Mouse (Mus musculus) kidney, adult 2 months (tissue): ENCODE data around the gene Map4k3. TPM values are rescaled to one million over a fixed set of nuclear protein-coding genes. Genes with fewer than 3 reads are reported as not detected.
A peak's percentile ranks its signal among the peaks of the same experiment; 100 is the strongest.
"Not testable (repeated sequence)": the region's sequence is repeated elsewhere in the genome, so short reads cannot be mapped to it uniquely, and the experiment has no call there.

ENCODE experiments used
- DNase-seq: peaks from one replicate; pipeline ENCODE4 v3.0.0; 2021
- H3K27ac ChIP-seq: fragments of 200-500 bp; 2 replicates; pipeline ENCODE4 v1.5.1; 2012; ENCODE audit warnings: low read depth, low read length, control low read depth, inconsistent platforms; ENCODE audit not compliant: insufficient read depth
- H3K27me3 ChIP-seq: fragments of 200-500 bp; replicated peaks from 2 replicates; pipeline ENCODE4 v1.6.1; 2012; ENCODE audit warnings: mild to moderate bottlenecking, moderate library complexity, low read length, inconsistent platforms; ENCODE audit not compliant: control insufficient read depth, insufficient read depth
- H3K36me3 ChIP-seq: fragments of 200-500 bp; 2 replicates; pipeline ENCODE4 v1.6.1; 2012; ENCODE audit warnings: mild to moderate bottlenecking, moderate library complexity, low read length, inconsistent platforms; ENCODE audit not compliant: control insufficient read depth, insufficient read depth
- H3K4me1 ChIP-seq: fragments of 200-500 bp; 2 replicates; pipeline ENCODE4 v1.6.1; 2011; ENCODE audit warnings: low read length; ENCODE audit not compliant: control insufficient read depth, insufficient read depth
- H3K4me3 ChIP-seq: fragments of 200-500 bp; 2 replicates; pipeline ENCODE4 v1.5.1; 2011; ENCODE audit warnings: mild to moderate bottlenecking, low read depth, low read length, control low read depth; ENCODE audit not compliant: insufficient read depth
- CTCF ChIP-seq: fragments of 200-500 bp; conservative IDR thresholded peaks from 2 replicates; pipeline ENCODE4 v1.5.1; 2011; ENCODE audit warnings: low read depth, mild to moderate bottlenecking, control low read depth, low read length, moderate library complexity, mixed read lengths; ENCODE audit not compliant: insufficient read depth, insufficient read length
- POLR2A ChIP-seq: fragments of 200-500 bp; IDR thresholded peaks from one replicate; pipeline ENCODE4 v1.6.1; 2011; ENCODE audit warnings: low read depth, low read length, control low read depth
- WGBS: fragments of 180-500 bp; shearing (Covaris S2); methylation state at CpG from one replicate; pipeline ENCODE4 v1.1.7; 2018; 5-methylcytosine and 5-hydroxymethylcytosine counted together
- polyA plus RNA-seq: library from polyadenylated mRNA; depleted of rRNA; stranded (reverse); fragments of >200 nt; gene quantifications from 2 replicates; pipeline ENCODE4 v1.2.3, GENCODE M21; 2012

Map4k3 gene
- polyA plus RNA-seq, 1 experiment = 19.4 TPM

GRCm38 (mm10) chr17:80752466-80752865 is 24.2 kb upstream of the Map4k3 start:
- no peaks in the 10 kb centered on the region for H3K36me3 ChIP-seq
- no peak overlapping the region for H3K27ac ChIP-seq
- H3K4me3 ChIP-seq = no peak overlapping the region
- WGBS = 48% methylated on average over 1 of the region's 1 CpGs
- DNase-seq = no peak
- peaks cover 16% of the 10 kb centered on the region for H3K4me1 ChIP-seq
- TF ChIP-seq POLR2A (no peak), CTCF (no peak)
- H3K27me3 ChIP-seq = no peaks in the 10 kb centered on the region

DNA sequence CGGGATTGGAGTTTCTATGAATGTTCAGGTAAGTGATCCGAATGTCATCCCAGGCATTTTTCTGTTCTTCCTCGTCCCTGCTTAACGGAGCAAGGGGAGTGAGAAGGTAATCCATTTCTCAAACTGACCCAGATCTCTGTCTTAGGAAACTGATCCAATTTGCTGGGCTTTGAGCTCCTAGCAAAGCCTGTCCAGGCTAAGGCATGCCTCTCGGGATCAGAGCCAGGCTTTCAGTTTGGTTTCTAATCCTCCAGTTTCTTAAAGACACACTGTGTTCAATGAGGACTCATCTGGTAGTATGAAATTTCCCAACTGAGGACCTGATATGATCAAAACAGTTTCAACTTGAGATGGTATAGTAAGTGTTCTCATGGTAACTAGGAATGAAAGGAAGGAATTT is 11.1 kb upstream of the Map4k3 start:
- DNase-seq = no peak
- 81% methylated on average over 5 of the region's 5 CpGs for WGBS
- H3K27me3 ChIP-seq = no peaks in the 10 kb centered on the region
- no peaks in the 10 kb centered on the region for H3K4me1 ChIP-seq
- no peaks in the 10 kb centered on the region for H3K36me3 ChIP-seq
- no peak overlapping the region for H3K27ac ChIP-seq
- H3K4me3 ChIP-seq = no peak overlapping the region
- TF ChIP-seq CTCF (no peak), POLR2A (no peak)

DNA sequence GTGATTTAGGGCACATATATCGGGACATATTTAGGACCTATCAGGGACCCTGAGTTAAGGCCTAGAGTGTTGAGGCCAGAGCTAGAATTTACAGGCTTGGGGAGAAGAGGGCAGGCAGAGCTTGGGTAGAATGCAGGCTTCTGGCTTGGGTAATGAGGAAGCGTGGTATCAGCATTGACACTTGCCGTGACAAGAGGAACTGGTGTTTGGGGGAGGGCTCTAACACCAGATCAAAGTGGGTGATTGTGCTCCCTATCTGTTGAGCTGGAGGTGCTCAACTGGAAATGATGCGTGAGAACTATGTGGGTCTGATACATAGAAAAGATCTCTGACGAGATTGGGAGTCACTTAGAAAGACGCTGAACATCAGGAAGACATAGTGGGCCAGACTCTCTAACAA is 6.4 kb upstream of the Map4k3 start:
- WGBS = 85% methylated on average over 6 of the region's 6 CpGs
- no peak overlapping the region for H3K27ac ChIP-seq
- H3K36me3 ChIP-seq = no peaks in the 10 kb centered on the region
- DNase-seq = no peak
- no peaks in the 10 kb centered on the region for H3K4me1 ChIP-seq
- H3K4me3 ChIP-seq = no peak overlapping the region
- no peak for TF ChIP-seq POLR2A
- no peak for TF ChIP-seq CTCF
- H3K27me3 ChIP-seq = no peaks in the 10 kb centered on the region

DNA sequence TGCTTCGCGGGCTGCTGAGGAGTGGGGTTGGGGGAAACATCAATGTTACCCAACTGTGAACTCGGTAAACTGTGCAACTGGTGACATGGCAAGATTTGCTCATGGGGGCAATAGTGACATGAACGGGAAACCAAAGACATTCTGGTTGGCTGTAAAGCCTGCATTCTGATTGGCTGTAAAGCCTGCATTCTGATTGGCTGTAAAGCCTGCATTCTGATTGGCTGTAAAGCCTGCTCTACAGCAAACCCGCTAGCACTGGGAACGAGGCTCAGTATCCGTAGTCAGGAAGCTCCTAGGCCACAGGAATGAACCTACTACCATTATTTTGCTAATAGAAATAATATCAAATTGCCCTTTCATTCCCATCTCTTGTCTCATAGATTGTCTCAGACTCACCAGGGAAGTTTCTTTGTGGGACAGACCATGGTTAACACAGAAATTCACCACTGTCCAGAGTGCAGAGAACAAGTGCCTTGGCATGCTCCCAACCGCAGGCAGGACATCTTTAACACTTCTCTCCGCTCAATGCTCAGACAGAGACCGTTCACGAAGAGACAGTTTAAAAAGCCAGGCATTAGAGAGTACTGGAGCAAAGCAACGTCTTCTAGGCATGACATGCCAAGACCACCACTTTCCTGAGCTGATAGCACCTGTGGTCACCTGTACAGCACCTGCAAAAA is 5.0 kb upstream of the Map4k3 start:
- Histone ChIP-seq H3K27me3 (no peaks in the 10 kb centered on the region), H3K36me3 (no peaks in the 10 kb centered on the region), H3K4me1 (peaks cover 7% of the 10 kb centered on the region), H3K4me3 (no peak overlapping the region), H3K27ac (no peak overlapping the region)
- DNase-seq = peak; percentile 61
- no peak for TF ChIP-seq CTCF
- TF ChIP-seq POLR2A = no peak
- WGBS = 80% methylated on average over 12 of the region's 12 CpGs

DNA sequence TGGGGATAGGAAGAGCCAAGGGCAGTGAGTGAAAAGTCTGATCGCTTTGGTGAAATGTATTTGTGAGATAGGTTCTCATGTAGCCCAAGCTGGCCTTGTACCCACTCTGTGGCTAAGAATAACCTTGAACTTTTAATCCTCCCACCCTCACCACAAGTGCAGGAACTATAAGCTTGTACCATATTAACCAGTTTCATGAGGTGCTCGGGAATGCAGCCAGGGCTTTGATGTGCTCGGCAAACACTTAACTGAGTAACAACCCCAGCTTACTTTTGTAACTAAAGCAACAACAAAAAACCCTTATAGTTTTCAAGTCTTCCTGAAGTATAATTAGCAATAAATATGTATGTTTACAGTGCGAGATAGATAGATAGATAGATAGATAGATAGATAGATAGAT is 4.0 kb upstream of the Map4k3 start:
- H3K4me3 ChIP-seq = no peak overlapping the region
- H3K4me1 ChIP-seq = peaks cover 7% of the 10 kb centered on the region
- TF ChIP-seq POLR2A = no peak
- H3K27me3 ChIP-seq = no peaks in the 10 kb centered on the region
- WGBS = 60% methylated on average over 4 of the region's 4 CpGs
- H3K36me3 ChIP-seq = no peaks in the 10 kb centered on the region
- peak; percentile 50 for DNase-seq
- no peak overlapping the region for H3K27ac ChIP-seq

GRCm38 (mm10) chr17:80730283-80730682 is 2.0 kb upstream of the Map4k3 start:
- not testable (repeated sequence) for H3K27ac ChIP-seq, H3K27me3 ChIP-seq, DNase-seq, H3K36me3 ChIP-seq, H3K4me3 ChIP-seq
- 96% methylated on average over 6 of the region's 6 CpGs for WGBS
- H3K4me1 ChIP-seq = peaks cover 14% of the 10 kb centered on the region

GRCm38 (mm10) chr17:80729825-80730224 is 1.5 kb upstream of the Map4k3 start:
- no peak overlapping the region for H3K4me3 ChIP-seq
- H3K36me3 ChIP-seq = no peaks in the 10 kb centered on the region
- no peaks in the 10 kb centered on the region for H3K27me3 ChIP-seq
- TF ChIP-seq CTCF (no peak), POLR2A (no peak)
- H3K4me1 ChIP-seq = peaks cover 14% of the 10 kb centered on the region
- DNase-seq = no peak
- H3K27ac ChIP-seq = no peak overlapping the region
- WGBS = 81% methylated on average over 5 of the region's 5 CpGs
